Mouse (Mus musculus): ENCODE data around the gene Galt. TPM values are rescaled to one million over a fixed set of nuclear protein-coding genes. Genes with fewer than 3 reads are reported as not detected.
"Not testable (repeated sequence)": the region's sequence is repeated elsewhere in the genome, so short reads cannot be mapped to it uniquely, and the experiment has no call there.

Gene Galt
- total RNA-seq, 2 experiments from 2014 or later = 103 to 118 TPM

GRCm38 (mm10) chr4:41737602-41738255 lies 17.3 kb upstream of the Galt start:
- intact Hi-C loops (cut with DNase I) = loop anchor here (2.0 kb wide), 1 partner anchor 23 kb away; no protein-coding TSS in a partner anchor
- peak; percentile 83 to 89 for DNase-seq (ENCODE audit: low spot score in 2 of 2)

- intact Hi-C loops (cut with DNase I) = no loop called here
- no peak for DNase-seq (ENCODE audit: low spot score in 2 of 2)
Observed at GRCm38 (mm10) chr4:41738256-41738603, 16.8 kb upstream of the Galt start.

- DNase-seq (ENCODE audit: low spot score in 2 of 2) = no peak
- intact Hi-C loops (cut with DNase I) = no loop called here
Observed at GRCm38 (mm10) chr4:41739260-41739659, 15.8 kb upstream of the Galt start.

GRCm38 (mm10) chr4:41740380-41741157 lies 14.5 kb upstream of the Galt start:
- intact Hi-C loops (cut with DNase I) = no loop called here

GRCm38 (mm10) chr4:41741158-41741560 lies 13.9 kb upstream of the Galt start:
- peak; percentile 92 to 94 for DNase-seq (ENCODE audit: low spot score in 2 of 2)
- intact Hi-C loops (cut with DNase I) = no loop called here

More at GRCm38 (mm10) chr4:41740380-41741157, 14.5 kb upstream of the Galt start:
- peak; percentile 73 to 85 for DNase-seq (ENCODE audit: low spot score in 2 of 2)

GRCm38 (mm10) chr4:41744131-41744530 lies 10.9 kb upstream of the Galt start:
- no peak for DNase-seq (ENCODE audit: low spot score in 2 of 2)
- intact Hi-C loops (cut with DNase I) = no loop called here

GRCm38 (mm10) chr4:41745021-41745420 lies 10.0 kb upstream of the Galt start:
- no peak for DNase-seq (ENCODE audit: low spot score in 2 of 2)
- intact Hi-C loops (cut with DNase I) = no loop called here

- peak; percentile 84 to 85 for DNase-seq (ENCODE audit: low spot score in 2 of 2)
- intact Hi-C loops (cut with DNase I) = no loop called here
Observed at GRCm38 (mm10) chr4:41755338-41756305, 594 bp downstream of the Galt start, which contains the start of gene Sigmar1. Sigmar1 (minus strand) TSS chr4:41756157.

GRCm38 (mm10) chr4:41756440-41756839 lies 1.4 kb downstream of the Galt start:
- no peak for DNase-seq (ENCODE audit: low spot score in 2 of 2)
- intact Hi-C loops (cut with DNase I) = no loop called here

GRCm38 (mm10) chr4:41757321-41757720 lies 2.3 kb downstream of the Galt start:
- intact Hi-C loops (cut with DNase I) = no loop called here
- no peak for DNase-seq (ENCODE audit: low spot score in 2 of 2)

- DNase-seq (ENCODE audit: low spot score in 2 of 2) = no peak
- intact Hi-C loops (cut with DNase I) = no loop called here
Observed at GRCm38 (mm10) chr4:41758021-41758420, 3.0 kb downstream of the Galt start.

- no peak for DNase-seq (ENCODE audit: low spot score in 2 of 2)
- intact Hi-C loops (cut with DNase I) = no loop called here
Observed at GRCm38 (mm10) chr4:41758701-41759100, 3.7 kb downstream of the Galt start.

GRCm38 (mm10) chr4:41759206-41759605 lies 4.2 kb downstream of the Galt start:
- intact Hi-C loops (cut with DNase I) = no loop called here

GRCm38 (mm10) chr4:41759656-41760287 lies 4.7 kb downstream of the Galt start:
- intact Hi-C loops (cut with DNase I) = no loop called here
- no peak for DNase-seq (ENCODE audit: low spot score in 2 of 2)

More at GRCm38 (mm10) chr4:41759206-41759605, 4.2 kb downstream of the Galt start:
- peak in 1 of 2 experiments; percentile 49 for DNase-seq (ENCODE audit: low spot score in 2 of 2)

- intact Hi-C loops (cut with DNase I) = no loop called here
- DNase-seq (ENCODE audit: low spot score in 2 of 2) = peak; percentile 75 to 78
Observed at GRCm38 (mm10) chr4:41760288-41760721, 5.3 kb downstream of the Galt start.

GRCm38 (mm10) chr4:41760911-41761310 lies 5.9 kb downstream of the Galt start:
- DNase-seq (ENCODE audit: low spot score in 2 of 2) = no peak
- intact Hi-C loops (cut with DNase I) = no loop called here

- intact Hi-C loops (cut with DNase I) = no loop called here
- DNase-seq (ENCODE audit: low spot score in 2 of 2) = no peak
Observed at GRCm38 (mm10) chr4:41761680-41762079, 6.7 kb downstream of the Galt start.

GRCm38 (mm10) chr4:41762099-41762687 lies 7.2 kb downstream of the Galt start:
- intact Hi-C loops (cut with DNase I) = no loop called here
- no peak for DNase-seq (ENCODE audit: low spot score in 2 of 2)

- intact Hi-C loops (cut with DNase I) = not testable (repeated sequence)
- DNase-seq (ENCODE audit: low spot score in 2 of 2) = peak in 1 of 2 experiments; percentile 58
Observed at GRCm38 (mm10) chr4:41762688-41763114, 7.7 kb downstream of the Galt start.

All from left cerebral cortex, postnatal 14 days (tissue).